Mouse (Mus musculus): Measurements from ENCODE around the gene Rnaseh2a.

Rnaseh2a gene

DNA sequence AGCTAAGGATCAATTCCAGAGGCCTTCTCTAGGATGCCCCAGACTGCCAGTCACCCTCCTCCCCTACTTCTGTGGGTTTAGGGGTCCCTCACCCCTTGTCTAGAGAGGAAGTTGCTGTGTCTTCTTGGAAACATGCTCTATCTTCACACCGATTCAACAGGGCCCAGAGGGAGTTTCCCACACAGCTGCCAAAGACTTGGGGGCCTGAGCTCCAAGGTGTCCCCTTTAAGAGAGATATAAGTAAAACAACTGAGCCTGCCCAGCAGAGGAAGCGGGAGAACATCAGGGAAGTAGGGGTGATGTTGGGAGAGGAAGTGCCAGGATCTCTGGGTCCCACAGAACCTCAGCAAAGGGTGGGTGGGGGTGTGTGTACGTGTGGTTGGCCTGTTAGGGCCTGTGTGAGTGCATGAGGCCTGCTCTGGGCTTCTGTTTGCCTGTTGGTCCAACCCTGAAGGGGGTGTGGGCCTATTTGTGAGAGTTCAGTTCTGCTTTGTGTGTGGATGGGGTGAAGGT lies 13.0 kb upstream of the Rnaseh2a start:
- no peak for DNase-seq

DNA sequence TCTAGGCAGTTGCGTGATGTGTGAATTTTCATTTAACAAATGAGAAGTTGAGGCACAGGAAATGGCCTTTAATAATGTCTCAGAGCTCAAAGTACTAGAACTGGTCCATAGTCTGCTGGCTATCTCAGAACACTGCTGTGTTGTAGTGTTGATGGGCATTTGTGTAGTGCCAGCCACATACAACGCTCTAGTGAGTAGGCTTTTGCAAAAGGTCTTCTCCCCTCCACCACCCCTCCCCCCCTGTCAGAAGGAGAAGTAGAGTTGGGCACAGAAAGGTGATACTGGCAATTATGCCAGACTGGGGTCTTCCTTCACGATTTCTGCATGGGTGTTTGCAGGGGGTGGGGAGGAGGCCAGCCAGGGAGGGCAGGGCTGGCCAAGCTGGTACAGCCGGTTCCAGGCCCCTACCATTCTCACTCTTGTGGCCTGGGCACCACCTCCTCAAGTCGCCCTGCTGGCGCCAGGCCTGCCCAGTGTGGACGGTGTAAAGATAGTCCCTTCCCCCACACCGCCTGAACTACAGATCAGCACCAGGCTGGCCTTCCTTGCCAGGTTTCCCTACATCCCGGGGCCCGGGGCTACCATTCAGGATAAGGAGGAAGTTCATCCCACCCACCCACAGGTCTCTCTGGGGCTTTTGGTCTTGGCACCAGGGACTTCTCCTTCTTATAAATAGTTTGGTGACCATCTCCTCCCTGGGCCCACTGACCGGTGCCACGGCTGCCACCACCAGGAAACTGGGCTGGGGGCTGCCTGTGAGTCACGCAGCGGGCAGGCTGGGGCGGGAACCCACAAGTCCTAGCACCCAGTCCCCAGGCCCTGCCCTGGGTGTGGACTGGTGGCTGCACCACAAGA lies 12.3 kb upstream of the Rnaseh2a start:
- DNase-seq, result no peak

GRCm38 (mm10) chr8:84980622-84981358 lies 11.2 kb upstream of the Rnaseh2a start:
- DNase-seq, result peak in 1 of 2 experiments; percentile 43

DNA sequence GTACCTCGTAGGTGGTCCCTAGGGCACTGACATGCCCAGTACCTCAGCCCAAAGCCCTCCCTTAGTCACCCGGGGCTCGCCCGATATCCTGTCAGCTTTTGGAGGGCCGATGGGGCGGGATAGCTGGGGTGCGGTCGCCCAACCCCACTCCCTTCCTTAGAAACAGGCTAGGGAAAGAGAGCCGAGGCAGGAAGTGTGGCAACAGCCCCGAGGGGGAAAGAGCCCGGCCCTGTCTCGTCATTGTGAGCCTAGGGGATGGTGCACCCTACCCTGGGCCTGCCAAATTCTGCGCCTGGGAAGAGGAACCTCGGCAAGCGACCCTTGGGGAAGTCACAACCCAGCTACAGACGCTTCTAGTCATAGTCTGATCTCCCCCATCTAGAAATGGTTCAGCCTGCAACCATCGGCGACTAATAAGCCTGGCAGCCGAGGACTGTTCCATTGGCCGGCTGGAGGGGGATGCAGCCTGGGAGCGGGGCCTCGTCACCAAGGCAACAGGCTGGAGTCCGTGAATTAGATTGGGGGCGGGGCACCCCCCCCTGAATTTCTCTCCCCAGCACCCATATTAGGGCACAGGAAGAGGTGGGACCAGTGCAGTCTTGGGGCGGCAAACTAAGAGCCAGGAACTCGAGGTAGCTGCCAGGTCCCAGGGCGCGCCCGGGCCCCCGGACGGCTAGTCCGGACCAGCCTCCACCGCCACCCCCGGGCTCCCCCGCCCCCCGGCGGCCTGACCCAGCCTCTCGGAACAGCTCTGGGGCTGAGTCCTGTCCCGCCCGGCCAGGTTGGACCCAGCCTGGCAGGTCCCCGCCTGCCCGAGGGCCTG lies 10.2 kb upstream of the Rnaseh2a start:
- peak; percentile 71 to 84 for DNase-seq

- peak; percentile 94 to 96 for DNase-seq
Observed at GRCm38 (mm10) chr8:84978248-84978940, 8.8 kb upstream of the Rnaseh2a start, which contains the start of gene Junb. TSS of gene Junb (minus strand) at chr8:84978718.

GRCm38 (mm10) chr8:84977435-84978247 lies 8.1 kb upstream of the Rnaseh2a start:
- DNase-seq, result peak; percentile 70 to 79

- DNase-seq, result no peak
Observed at GRCm38 (mm10) chr8:84976763-84977434, 7.3 kb upstream of the Rnaseh2a start.

- DNase-seq, result peak; percentile 87 to 90
Observed at GRCm38 (mm10) chr8:84976031-84976762, 6.6 kb upstream of the Rnaseh2a start.

- DNase-seq, result peak in 1 of 2 experiments; percentile 74
Observed at GRCm38 (mm10) chr8:84975434-84975833, 5.9 kb upstream of the Rnaseh2a start.

DNA sequence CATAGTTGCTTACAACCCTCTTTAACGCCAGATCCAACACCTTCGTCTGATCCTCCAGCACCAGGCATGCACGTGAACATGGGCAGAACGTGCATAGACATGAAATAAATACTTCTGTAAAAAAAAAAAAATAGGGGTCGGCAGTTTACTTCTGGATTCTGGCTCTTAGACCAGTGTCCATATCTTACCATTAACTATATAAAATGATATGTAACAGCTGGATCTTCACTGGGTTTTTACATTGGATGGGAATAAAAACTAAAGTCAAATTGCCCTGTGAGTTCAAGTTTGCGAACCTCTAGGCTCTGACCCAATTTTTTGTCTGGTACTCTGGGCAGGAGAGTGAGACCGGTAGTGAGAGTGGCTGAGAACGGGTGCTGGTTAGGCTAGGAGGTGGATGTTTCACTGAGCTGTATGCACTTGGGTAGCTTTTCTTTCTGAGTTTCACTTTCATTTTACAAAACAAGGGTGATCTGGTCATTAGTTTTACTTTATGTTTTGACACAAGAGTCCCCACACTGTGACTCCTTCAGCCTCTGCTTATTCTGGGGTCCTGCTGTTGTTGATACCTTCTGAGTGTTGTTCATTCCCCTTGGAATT lies 5.1 kb upstream of the Rnaseh2a start:
- no peak for DNase-seq

DNA sequence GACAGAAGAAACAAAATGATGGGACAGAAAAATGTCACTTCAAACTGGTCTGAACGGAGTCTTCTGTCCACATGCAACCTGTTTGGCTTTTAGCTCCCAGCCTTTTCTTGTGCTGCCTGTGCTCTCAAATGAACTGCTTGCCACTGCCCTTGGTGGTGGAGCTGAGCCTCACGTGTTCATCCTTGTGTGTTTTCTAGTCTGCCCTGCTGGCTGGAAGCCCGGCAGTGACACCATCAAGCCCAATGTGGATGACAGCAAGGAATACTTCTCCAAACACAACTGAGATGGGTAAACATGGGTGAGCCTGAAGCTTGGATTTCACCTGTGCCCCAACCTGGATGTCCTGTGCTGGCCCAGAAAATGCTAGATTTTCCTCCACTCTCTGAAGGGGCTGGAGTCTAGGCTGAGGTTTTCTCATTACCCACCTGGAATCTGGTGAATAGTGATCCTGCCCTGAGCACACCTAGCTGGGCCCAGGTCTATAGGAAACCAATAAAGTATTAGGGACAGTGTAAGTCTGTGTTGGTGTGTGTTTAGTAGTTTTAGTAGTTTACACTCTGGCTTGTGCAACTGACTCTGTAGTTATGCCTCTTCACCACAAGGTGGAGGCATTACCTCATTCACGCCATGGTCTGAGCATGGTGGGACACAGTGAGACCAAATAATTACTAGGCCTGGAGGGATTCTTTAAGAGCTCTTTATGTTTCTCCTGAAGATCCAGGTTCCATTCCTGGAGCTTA lies 4.4 kb upstream of the Rnaseh2a start:
- DNase-seq, result peak in 1 of 2 experiments; percentile 30

DNA sequence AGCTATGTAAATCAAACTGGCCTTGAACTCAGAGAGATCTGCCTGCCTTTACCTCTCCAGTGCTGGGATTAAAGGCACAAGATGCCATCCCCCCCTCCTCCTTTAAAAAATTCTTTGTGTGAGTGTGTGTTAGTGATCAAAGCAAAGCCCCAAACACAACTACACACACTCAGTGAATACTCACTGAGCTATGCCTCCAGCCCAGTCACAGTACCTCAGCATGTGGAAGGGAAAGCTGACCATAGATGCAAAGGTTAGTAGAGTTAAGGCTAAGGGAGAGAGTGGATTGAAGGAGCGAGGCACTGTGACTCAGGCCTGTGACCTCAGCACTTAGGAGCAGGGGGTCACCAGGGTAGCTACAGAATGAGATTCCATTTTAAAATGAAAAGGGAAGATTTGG lies 3.5 kb upstream of the Rnaseh2a start:
- DNase-seq, result no peak

DNA sequence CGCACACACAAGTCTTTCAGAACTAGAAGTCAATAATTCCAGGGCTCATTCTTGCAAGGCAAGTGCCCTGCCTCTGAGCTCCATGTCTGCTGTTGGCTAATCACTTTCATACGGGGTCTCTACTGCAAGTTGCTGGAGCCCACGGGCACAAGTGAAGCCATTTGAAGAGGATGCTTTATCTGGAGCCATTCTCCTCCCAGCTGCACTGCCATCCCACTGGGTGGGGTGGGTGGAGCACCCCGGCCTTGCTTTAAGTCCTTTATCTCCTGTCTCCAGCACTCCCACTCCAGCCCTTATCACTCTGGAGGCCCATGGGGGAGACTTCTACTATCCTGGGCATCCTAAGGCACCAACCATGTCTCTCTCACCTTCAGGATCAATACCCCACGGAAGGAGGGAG lies 1.3 kb upstream of the Rnaseh2a start:
- DNase-seq, result no peak

GRCm38 (mm10) chr8:84970135-84970790 lies 696 bp upstream of the Rnaseh2a start:
- no peak for DNase-seq

DNA sequence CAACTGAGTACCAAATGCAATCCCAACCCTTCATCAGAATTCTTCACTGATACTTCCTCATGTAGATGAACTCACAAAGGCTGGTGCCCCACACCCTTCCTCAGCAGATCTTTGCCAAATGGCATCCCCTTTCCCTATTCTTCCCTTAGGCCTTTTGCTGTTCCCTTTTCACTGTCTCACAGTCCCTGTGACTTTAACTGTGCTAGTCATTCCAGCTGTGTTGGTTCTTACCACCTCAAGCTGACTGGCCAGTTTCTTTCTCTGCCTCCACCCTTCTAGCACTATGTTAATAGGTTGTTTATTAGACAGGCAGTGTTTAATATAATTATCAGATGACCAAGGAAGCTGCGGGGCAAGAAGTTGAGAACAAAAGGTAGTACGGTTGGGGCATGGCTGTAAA lies 917 bp downstream of the Rnaseh2a start:
- no peak for DNase-seq

DNA sequence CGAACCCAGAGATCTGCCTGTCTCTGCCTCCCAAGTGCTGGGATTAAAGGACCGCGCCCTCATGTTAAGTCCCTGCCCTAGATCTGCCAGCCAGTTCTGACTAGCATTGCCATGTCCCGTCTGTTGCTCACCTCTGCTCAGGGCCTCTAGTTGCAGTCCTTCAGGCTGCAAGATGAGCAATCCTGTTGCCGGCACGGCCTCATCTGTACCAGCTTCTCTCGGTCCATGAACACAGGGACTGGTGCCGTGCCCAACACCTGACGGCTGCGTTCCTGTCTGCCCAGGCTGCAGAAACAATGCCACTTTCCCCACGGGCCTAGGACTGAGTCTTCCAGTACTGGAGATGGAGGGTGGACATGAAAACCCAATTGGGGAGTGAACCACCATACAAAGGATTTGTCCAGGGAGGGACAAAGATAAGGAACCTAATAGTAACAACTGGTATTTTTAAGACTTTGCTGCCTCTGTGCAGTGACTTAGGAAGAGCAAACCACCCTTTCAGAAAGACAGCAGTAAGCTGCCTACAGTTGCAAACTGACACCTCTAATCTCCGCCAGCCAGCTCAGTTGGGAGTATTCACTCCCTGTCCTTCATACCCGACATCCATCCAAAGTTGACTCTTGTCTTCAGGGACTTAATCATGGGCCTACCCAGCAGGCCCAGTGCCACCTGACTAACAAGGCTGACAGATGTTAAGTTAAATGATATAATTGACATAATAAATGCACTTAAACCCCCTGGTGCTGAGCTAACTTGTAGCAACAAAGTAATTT lies 1.8 kb downstream of the Rnaseh2a start:
- DNase-seq, result no peak

DNA sequence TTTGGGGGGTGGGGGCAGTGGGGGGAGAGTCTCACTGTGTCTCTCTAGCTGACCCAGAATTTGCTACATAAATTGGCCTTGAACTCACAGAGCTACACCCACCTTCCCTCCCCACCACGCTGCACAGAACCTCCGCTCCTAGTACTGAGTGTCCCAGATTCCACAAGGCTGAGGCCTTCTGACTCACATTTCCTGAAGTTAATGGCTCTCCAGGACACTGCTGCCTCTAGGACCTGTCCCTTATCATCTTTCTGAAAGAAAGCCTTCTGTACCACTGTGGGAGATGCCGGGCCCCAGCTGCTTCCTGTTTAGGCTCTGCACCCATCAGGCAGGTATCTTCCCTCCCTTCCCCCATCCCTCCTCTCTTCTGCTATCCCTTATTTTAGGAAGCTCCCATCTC lies 3.0 kb downstream of the Rnaseh2a start:
- peak in 1 of 2 experiments; percentile 31 for DNase-seq

Measured in thymus, adult 18-20 months (tissue).